In the genomic region with DNA sequence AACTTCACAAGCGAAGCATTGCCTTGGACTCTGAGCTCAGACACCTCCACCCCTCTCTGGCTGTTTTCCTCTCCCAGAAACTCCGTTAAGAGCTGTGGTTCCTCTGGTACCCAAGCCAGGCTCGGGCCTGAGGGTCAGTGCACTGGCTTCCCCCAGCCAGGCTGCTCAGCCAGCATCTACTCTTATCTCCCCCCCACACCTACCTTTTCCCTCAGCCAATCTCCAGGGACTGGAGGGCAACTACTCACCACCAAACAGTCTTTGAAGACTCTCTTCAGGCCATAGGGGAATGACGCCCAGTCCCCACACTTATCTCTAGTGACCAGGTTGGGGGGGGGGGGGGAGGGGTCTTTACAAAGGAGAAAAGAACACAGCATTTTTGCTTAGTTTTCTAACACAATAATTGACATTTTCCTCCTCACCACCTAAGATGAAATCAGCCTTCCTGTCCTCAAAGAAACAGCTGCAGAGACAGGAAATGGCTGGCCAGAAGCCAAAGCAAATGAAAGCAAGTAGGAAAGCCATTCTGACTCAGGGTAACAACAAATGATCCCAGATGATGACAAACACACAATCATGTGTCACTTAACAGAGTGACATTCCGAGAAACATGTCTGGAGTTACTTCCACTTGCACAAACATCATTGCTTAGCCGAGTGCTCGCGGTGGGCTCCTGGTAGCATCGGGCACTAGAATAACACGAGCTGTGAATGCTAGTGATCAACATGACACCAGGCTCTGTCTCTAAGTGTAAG, we compare ENCODE assay signal across 8 mouse cellular contexts.
DNase-seq lines count a peak whose midpoint lies in the region; ATAC-seq lines count a peak whose summit lies in the region.

No protein-coding gene starts in this region.

- no peak overlapping the region for H3K4me2 ChIP-seq in kidney, embryonic 14.5 days (replicated peaks; ENCODE audit: low read depth, low read length)

- H3K36me3 ChIP-seq in kidney, embryonic 14.5 days (ENCODE audit: control insufficient read depth, insufficient read depth, low read length) = no peaks in the 10 kb centered on the region

- no peaks in the 10 kb centered on the region for H3K9me3 ChIP-seq in kidney, embryonic 14.5 days (ENCODE audit: control insufficient read depth, low read length)

- no peak overlapping the region for H3K4me3 ChIP-seq in kidney, embryonic 14.5 days (ENCODE audit: low read length)

- no peak overlapping the region for H3K9ac ChIP-seq in kidney, embryonic 14.5 days (ENCODE audit: low read depth, low read length)

- ATAC-seq in kidney, embryonic 14.5 days (ENCODE audit: low FRiP score, low TSS enrichment) = 0 out of 2 replicates have a peak, but pooled peaks have one; percentile 35
- no peak for ATAC-seq in erythroid progenitor cell, adult 5-6 weeks (replicated peaks; ENCODE audit: low FRiP score, poor library complexity, severe bottlenecking)

- H3K4me1 ChIP-seq in kidney, embryonic 14.5 days (ENCODE audit: control insufficient read depth, insufficient read depth, low read length) = no peaks in the 10 kb centered on the region

- 63% methylated on average over 10 of the region's 10 CpGs for WGBS in kidney, embryonic 14.5 days

- DNase-seq in cerebellum, postnatal 10 days = peak; percentile 40 to 41
- no peak for DNase-seq in cerebellum, adult 9-11 months
- DNase-seq in NIH3T3 (ENCODE audit: low read depth) = peak; percentile 1
- peak; percentile 54 to 76 for DNase-seq in heart, adult 18-20 months
- DNase-seq in lung, postnatal 4 days = peak; percentile 29 to 54
- DNase-seq in urinary bladder, postnatal 25 days (ENCODE audit: low spot score) = no peak

- H3K27ac ChIP-seq in kidney, embryonic 14.5 days (ENCODE audit: low read depth, low read length) = no peak overlapping the region

- H3K27me3 ChIP-seq in kidney, embryonic 14.5 days (ENCODE audit: control insufficient read depth, insufficient read depth, low read length) = no peaks in the 10 kb centered on the region

Comparison
In these comparisons a context has a peak if more than half of its experiments do, and no peak if none do; other contexts are left out.
1. DNase-seq: peak in cerebellum, postnatal 10 days (2 of 2), NIH3T3 (single experiment), heart, adult 18-20 months (2 of 2) and lung, postnatal 4 days (2 of 2); none in cerebellum, adult 9-11 months (single experiment) and urinary bladder, postnatal 25 days (single experiment).